Mouse (Mus musculus) kidney, embryonic 16.5 days (tissue): ENCODE results near the gene Ccdc180. TPM values are rescaled to one million over a fixed set of nuclear protein-coding genes. Genes with fewer than 3 reads are reported as not detected.

Source experiments
- ATAC-seq: fragments of 200-750 bp; cut with Nextera tagmentation; 2 replicates; pipeline ENCODE4 v1.8.0; 2017; ENCODE audit warnings: moderate TSS enrichment; ENCODE audit not compliant: low FRiP score, low TSS enrichment
- H3K27ac ChIP-seq: fragments of 300-500 bp; sonication (generic); 2 replicates; pipeline ENCODE4 v1.5.1; 2014; ENCODE audit warnings: low read length
- H3K27me3 ChIP-seq: fragments of 300-500 bp; sonication (generic); 2 replicates; pipeline ENCODE4 v1.6.1; 2014; ENCODE audit warnings: low read length, control low read depth, mixed read lengths; ENCODE audit not compliant: insufficient read depth
- H3K36me3 ChIP-seq: fragments of 300-500 bp; sonication (generic); 2 replicates; pipeline ENCODE4 v1.6.1; 2014; ENCODE audit warnings: low read length, control low read depth, mixed read lengths; ENCODE audit not compliant: insufficient read depth
- H3K4me1 ChIP-seq: fragments of 300-500 bp; sonication (generic); 2 replicates; pipeline ENCODE4 v1.6.1; 2014; ENCODE audit warnings: low read length, control low read depth, mixed read lengths; ENCODE audit not compliant: insufficient read depth
- H3K4me2 ChIP-seq: fragments of 300-500 bp; sonication (generic); replicated peaks from 2 replicates; pipeline ENCODE4 v1.6.1; 2014; ENCODE audit warnings: low read depth, low read length
- H3K4me3 ChIP-seq: fragments of 300-500 bp; sonication (generic); 2 replicates; pipeline ENCODE4 v1.5.1; 2014; ENCODE audit warnings: mild to moderate bottlenecking, low read length
- H3K9ac ChIP-seq: fragments of 300-500 bp; sonication (generic); replicated peaks from 2 replicates; pipeline ENCODE4 v1.6.1; 2014; ENCODE audit warnings: low read length
- H3K9me3 ChIP-seq: fragments of 300-500 bp; sonication (generic); 2 replicates; pipeline ENCODE4 v1.6.1; 2016; ENCODE audit warnings: low read length, control low read depth
- WGBS: fragments of 180-500 bp; shearing (Covaris S2); extraction: QIAGEN DNeasy Blood & Tissue Kit; methylation state at CpG from one replicate; pipeline ENCODE4 v1.1.7; 2014; 5-methylcytosine and 5-hydroxymethylcytosine counted together
- polyA plus RNA-seq: library from polyadenylated mRNA; unstranded; fragments of >200 nt; fragmentation: Nextera tagmentation; extraction: Ambion mirVana; gene quantifications from 2 replicates; pipeline ENCODE4 v1.2.1, GENCODE M21; 2015

The Ccdc180 gene
- polyA plus RNA-seq, 1 experiment from 2014 or later = 0.79 TPM

DNA sequence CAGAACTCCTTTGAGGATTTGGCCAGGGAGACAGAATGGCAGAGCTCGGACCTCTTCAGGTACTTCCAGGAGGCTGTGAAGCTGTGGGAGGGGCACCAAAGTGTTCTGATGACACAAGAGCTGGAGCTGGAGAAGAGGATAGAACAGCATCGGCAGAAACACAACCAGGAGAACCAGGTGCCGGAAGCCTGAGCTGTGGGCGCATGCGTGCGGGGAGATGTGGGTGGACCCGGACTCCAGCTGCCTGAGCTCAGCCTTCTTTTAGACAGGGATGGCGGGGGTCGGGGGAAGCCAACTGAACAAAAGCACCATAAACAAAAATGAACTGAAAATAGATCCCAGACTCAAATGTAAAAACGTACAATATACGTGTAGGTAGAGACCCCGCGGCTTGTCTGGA lies 19.2 kb downstream of the Ccdc180 start:
- H3K4me1 ChIP-seq = no peaks in the 10 kb centered on the region
- H3K27ac ChIP-seq = no peak overlapping the region
- no peaks in the 10 kb centered on the region for H3K9me3 ChIP-seq
- no peak overlapping the region for H3K4me2 ChIP-seq
- H3K9ac ChIP-seq = no peak overlapping the region
- no peaks in the 10 kb centered on the region for H3K36me3 ChIP-seq
- no peaks in the 10 kb centered on the region for H3K27me3 ChIP-seq
- WGBS = 77% methylated on average over 13 of the region's 13 CpGs
- ATAC-seq = no peak
- H3K4me3 ChIP-seq = no peak overlapping the region

DNA sequence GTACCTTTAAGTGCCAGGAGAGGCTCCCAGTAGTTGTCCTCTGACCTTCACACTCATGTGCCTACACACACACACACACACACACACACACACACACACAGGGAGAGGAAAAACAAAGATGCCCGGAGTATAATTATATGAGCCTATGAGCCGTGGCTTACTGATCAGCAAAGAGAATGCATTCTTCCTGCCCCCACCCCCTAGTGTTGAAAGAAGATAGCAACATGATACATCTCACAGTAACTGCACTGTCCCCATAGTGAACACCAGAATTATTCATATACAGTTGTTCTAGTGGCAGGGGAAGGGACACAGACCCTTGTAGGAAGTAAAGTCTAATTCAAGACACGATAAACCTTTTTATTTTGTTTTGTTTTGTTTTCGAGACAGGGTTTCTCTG lies 19.8 kb downstream of the Ccdc180 start:
- H3K9ac ChIP-seq = no peak overlapping the region
- no peak overlapping the region for H3K27ac ChIP-seq
- H3K4me2 ChIP-seq = no peak overlapping the region
- H3K4me1 ChIP-seq = no peaks in the 10 kb centered on the region
- ATAC-seq = no peak
- H3K9me3 ChIP-seq = no peaks in the 10 kb centered on the region
- H3K36me3 ChIP-seq = no peaks in the 10 kb centered on the region
- H3K27me3 ChIP-seq = no peaks in the 10 kb centered on the region
- 54% methylated on average over 4 of the region's 4 CpGs for WGBS
- H3K4me3 ChIP-seq = no peak overlapping the region

DNA sequence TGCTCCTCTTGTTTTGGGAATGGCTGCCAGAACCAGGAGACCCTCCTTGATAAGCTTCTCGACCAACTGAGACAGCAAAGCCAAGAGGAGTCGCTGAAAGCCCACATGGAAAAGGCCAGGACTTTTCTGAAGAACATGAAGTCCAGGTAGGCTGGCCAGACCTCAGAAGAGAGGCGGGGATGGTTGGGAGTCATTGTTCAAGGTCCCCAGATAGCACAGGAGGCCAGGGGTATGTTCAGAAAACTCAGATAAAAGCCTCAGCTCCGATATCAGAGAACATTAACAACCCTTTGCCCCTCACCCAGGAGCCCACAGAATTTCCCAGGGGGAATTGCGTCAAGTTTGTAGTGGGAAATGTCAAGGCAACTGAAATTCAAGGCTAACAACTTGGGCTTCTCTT lies 21.2 kb downstream of the Ccdc180 start:
- Histone ChIP-seq H3K27ac (no peak overlapping the region), H3K9ac (no peak overlapping the region), H3K4me2 (no peak overlapping the region), H3K36me3 (no peaks in the 10 kb centered on the region), H3K4me3 (no peak overlapping the region), H3K9me3 (0 out of 2 replicates have a peak, but pooled peaks cover 3% of the 10 kb centered on the region), H3K4me1 (no peaks in the 10 kb centered on the region), H3K27me3 (no peaks in the 10 kb centered on the region)
- WGBS = 79% methylated on average over 5 of the region's 5 CpGs
- ATAC-seq = no peak

DNA sequence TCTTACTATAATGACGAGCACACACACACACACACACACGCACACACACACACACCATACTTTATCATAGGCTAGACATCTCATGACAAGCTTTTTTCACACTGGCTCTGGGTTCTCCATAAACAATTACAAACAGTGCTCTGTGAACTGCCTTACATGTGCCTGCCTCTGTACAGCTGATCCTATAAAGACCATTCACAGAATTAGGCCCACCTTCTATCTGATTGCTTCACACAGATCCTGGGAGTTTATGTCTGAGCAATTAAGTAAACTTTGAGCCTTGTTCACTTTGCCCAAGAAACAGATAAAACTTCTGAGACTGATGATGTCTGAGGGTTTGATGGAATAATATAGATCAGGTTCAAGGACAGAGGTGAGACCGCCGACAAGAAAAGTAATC lies 21.8 kb downstream of the Ccdc180 start:
- H3K36me3 ChIP-seq = no peaks in the 10 kb centered on the region
- no peaks in the 10 kb centered on the region for H3K27me3 ChIP-seq
- H3K9me3 ChIP-seq = 0 out of 2 replicates have a peak, but pooled peaks cover 3% of the 10 kb centered on the region
- H3K4me1 ChIP-seq = no peaks in the 10 kb centered on the region
- no peak for ATAC-seq
- H3K27ac ChIP-seq = no peak overlapping the region
- H3K4me3 ChIP-seq = no peak overlapping the region
- no peak overlapping the region for H3K9ac ChIP-seq
- WGBS = 82% methylated on average over 4 of the region's 4 CpGs
- no peak overlapping the region for H3K4me2 ChIP-seq

DNA sequence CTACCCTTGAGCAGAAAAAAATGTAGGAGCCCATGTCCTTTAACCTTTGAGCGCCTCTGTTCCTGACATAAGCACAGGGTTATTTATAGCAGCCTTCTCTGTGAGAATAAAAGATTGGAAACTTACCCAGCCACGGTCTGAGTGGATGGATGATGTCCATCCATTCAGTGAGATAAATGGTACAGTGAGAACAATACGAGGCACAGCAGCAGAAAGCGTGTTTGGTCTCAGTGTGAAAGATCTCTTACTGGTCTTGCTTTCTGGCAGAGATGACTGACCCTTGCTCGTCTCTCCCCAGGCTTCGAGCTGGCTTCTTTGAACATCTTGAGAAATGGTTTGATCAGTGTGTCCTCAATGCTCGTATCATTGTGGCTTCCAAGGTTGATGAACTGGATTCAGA lies 27.0 kb downstream of the Ccdc180 start:
- H3K9me3 ChIP-seq = 0 out of 2 replicates have a peak, but pooled peaks cover 3% of the 10 kb centered on the region
- WGBS = 71% methylated on average over 7 of the region's 7 CpGs
- no peak overlapping the region for H3K4me2 ChIP-seq
- no peak overlapping the region for H3K27ac ChIP-seq
- no peak overlapping the region for H3K4me3 ChIP-seq
- H3K4me1 ChIP-seq = no peaks in the 10 kb centered on the region
- ATAC-seq = no peak
- no peaks in the 10 kb centered on the region for H3K27me3 ChIP-seq
- no peaks in the 10 kb centered on the region for H3K36me3 ChIP-seq
- no peak overlapping the region for H3K9ac ChIP-seq

DNA sequence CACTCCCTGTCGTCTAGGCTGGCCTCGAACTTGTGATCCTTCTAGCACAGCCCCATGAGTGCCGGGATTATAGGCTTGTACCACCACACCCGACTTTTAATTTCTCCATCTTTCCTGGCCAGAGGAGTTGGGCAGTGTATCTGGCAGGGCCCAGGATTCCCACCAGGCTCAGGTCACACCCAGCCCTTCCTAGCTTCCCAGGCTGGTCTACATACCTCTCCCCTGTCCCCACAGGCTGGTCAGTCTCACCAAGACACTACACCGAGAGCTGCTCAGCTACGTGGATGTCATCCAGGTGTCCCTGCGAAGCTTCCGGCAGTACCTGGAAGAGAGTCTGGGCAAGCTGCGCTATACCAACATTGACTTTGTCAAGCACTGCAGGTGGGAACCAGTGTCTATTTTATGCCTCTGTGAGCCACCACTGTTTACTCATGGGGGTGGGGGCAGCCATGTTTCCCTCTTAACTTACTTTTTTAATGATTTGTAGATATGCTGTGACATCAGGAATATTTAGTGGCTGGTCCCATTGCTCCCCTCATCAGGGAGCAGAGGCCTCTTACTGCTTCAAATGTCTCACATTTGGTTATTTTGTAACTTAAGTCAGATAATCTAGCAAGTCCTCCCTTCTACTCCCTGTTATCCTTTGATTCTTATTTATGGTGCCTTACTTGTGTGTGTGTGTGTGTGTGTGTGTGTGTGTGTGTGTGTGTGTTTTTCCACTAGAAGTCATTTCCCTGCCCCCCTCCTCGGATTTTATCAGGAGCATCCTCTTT lies 31.7 kb downstream of the Ccdc180 start:
- Histone ChIP-seq H3K27me3 (no peaks in the 10 kb centered on the region), H3K9ac (no peak overlapping the region), H3K9me3 (no peaks in the 10 kb centered on the region), H3K4me2 (no peak overlapping the region), H3K4me1 (no peaks in the 10 kb centered on the region), H3K4me3 (no peak overlapping the region), H3K27ac (no peak overlapping the region), H3K36me3 (no peaks in the 10 kb centered on the region)
- ATAC-seq = peak; percentile 70
- WGBS = 58% methylated on average over 10 of the region's 10 CpGs

DNA sequence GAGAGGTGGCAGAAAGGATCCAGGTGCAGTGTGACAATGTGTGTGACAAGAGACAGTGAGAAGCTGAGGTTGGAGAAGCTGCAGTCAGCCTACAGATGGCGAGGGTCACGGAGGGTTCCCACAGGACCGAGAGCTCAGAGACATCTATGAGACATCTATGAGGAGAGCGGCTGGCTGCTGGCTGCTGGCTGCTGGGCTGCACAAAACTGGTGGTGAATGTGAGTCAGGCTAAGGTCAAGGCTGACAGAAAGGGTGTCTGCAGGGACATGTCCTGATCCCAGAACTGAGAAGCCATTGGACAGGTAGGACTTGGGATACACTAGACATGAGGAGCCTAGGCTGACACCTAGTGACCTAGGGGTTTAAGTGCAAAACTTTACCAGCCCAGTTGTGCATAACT lies 33.9 kb downstream of the Ccdc180 start:
- Histone ChIP-seq H3K36me3 (no peaks in the 10 kb centered on the region), H3K27me3 (no peaks in the 10 kb centered on the region), H3K4me3 (no peak overlapping the region), H3K4me1 (no peaks in the 10 kb centered on the region), H3K9me3 (no peaks in the 10 kb centered on the region), H3K4me2 (no peak overlapping the region), H3K9ac (no peak overlapping the region), H3K27ac (no peak overlapping the region)
- WGBS = 79% methylated on average over 4 of the region's 4 CpGs
- no peak for ATAC-seq

DNA sequence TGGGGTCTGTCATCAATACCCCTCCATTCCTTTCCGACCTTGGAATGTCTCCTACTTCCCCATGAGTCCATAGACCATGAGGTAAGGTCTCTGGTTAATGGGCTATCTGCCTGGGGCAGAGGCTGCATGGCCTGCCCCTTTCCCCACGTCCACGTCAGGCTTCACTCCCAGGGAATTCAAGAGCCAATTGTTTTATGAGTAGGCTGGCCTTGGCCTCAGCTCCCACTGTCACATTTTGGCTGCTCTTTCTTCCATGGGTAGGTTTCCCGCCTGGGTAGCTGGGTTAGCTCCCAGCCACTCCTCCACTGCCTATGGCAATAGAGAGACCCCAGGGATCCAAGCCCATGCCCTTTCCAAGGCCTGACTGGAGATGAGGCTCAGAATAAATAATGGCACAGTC lies 38.5 kb downstream of the Ccdc180 start:
- Histone ChIP-seq H3K4me3 (no peak overlapping the region), H3K9me3 (no peaks in the 10 kb centered on the region), H3K27me3 (no peaks in the 10 kb centered on the region), H3K27ac (no peak overlapping the region), H3K36me3 (no peaks in the 10 kb centered on the region), H3K4me2 (no peak overlapping the region), H3K4me1 (no peaks in the 10 kb centered on the region), H3K9ac (no peak overlapping the region)
- WGBS = 55% methylated on average over 4 of the region's 4 CpGs
- ATAC-seq = no peak

DNA sequence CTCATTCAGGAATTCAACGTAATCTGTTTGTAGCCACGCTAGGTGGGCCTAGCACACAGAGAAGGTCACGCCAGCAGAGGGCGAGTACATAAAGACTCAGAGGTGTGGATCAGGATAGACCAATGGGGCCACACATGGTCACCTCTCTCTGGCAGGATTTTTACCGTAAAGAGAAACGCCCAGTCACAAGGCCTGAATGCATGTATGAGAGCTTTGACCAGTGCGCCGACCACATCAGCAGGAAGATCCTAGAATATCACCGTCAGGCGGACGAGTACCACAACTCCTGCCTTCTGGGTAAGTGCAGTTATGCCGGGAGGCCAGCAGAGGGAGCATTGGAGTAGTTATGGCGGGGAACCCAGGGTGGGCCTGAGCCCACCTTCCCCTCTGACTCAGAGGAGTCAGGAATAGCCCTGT lies 51.5 kb downstream of the Ccdc180 start:
- Histone ChIP-seq H3K9ac (no peak overlapping the region), H3K4me3 (no peak overlapping the region), H3K27ac (no peak overlapping the region), H3K4me1 (no peaks in the 10 kb centered on the region), H3K36me3 (no peaks in the 10 kb centered on the region), H3K9me3 (no peaks in the 10 kb centered on the region), H3K4me2 (no peak overlapping the region), H3K27me3 (no peaks in the 10 kb centered on the region)
- 31% methylated on average over 13 of the region's 13 CpGs for WGBS
- peak; percentile 73; the same call in 1 of the 2 replicates for ATAC-seq

DNA sequence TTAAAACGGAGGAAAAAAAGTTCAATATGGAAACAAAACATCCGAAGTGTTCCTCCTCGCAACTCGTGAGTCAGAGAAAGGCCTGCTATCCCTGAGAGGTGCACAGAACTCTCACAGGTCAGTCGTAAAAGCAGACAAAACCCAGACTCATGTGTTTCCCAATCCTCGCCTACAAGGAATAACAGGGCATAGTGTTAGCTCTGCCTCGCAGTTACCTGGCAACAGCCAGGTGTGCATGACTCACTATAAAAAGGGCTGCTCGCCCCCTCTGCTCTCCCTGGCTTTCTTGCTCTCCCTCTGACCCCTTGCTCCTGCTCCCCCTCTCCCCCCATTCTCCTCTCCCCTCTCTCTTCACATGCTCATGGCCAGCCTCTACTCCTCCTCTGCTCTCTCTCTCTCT lies 57.6 kb downstream of the Ccdc180 start:
- 70% methylated on average over 8 of the region's 8 CpGs for whole genome bisulfite sequencing
- Histone ChIP-seq H3K4me1 (no peaks in the 10 kb centered on the region), H3K4me2 (no peak overlapping the region), H3K4me3 (no peak overlapping the region), H3K27me3 (no peaks in the 10 kb centered on the region), H3K27ac (no peak overlapping the region), H3K36me3 (no peaks in the 10 kb centered on the region), H3K9me3 (no peaks in the 10 kb centered on the region), H3K9ac (no peak overlapping the region)
- no peak for ATAC-seq
